ENCODE assay signal across 9 mouse cellular contexts in the genomic region with DNA sequence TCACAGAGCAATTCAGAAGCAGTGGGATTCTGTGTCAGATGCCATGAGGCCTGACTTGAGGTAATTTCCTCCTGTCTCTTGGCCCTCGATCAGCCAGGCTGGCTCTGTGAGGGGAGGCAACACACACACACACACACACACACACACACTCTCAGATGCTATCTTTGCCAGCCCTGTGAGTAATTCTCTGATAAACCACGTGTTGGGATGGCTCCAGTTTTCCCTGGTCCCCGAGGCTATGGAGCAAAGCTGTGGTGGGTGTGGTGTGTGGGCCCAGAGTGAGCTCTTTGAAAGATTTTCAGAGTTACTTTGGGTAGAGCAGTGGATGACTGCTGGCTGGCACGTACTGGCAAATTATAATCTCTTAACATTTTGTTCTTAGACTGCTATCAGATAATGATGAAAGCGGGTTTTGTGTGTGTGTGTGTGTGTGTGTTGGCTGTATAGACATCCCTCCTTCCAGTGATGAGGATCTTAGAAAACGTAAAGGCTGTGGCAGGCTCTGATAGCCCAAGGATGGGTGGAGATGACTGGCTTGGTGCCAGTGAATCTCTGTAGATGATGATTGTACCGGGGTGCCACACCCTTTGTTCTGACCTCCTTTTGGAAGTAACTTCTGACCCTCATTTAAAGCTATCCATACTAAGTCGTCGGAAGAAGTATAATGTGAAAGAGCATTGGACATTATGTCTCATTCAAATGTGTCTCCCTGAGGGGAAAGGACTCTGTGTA.
DNase-seq lines count a peak whose midpoint lies in the region; ATAC-seq lines count a peak whose summit lies in the region.
"Had no signal": no experiment of that assay in that cellular context is flagged by ENCODE, and none has a peak within 500 bp of the region (broad histone marks: within the 10 kb centered on the region; RNA-seq: fewer than 3 reads in every experiment).

No protein-coding gene starts in this region.

- H3K4me3 ChIP-seq in heart, embryonic 12.5 days, result no peak overlapping the region
- H3K4me3 ChIP-seq: stomach, embryonic 15.5 days had no signal

- H3K27ac ChIP-seq in heart, embryonic 12.5 days (ENCODE audit: poor library complexity, severe bottlenecking), result peak overlapping the region; percentile 26; the same call in 1 of the 2 replicates
- H3K27ac ChIP-seq: stomach, embryonic 15.5 days had no signal

- no peaks in the 10 kb centered on the region for H3K27me3 ChIP-seq in heart, embryonic 12.5 days (replicated peaks)
- H3K27me3 ChIP-seq: stomach, embryonic 15.5 days had no signal

- H3K4me1 ChIP-seq in heart, embryonic 12.5 days (replicated peaks), result peaks cover 60% of the 10 kb centered on the region
- H3K4me1 ChIP-seq: stomach, embryonic 15.5 days had no signal

- no peak overlapping the region for H3K4me2 ChIP-seq in heart, embryonic 12.5 days
- H3K4me2 ChIP-seq: stomach, embryonic 15.5 days had no signal

- no peak overlapping the region for H3K9ac ChIP-seq in heart, embryonic 12.5 days
- H3K9ac ChIP-seq: stomach, embryonic 15.5 days had no signal

- no peaks in the 10 kb centered on the region for H3K36me3 ChIP-seq in heart, embryonic 12.5 days
- H3K36me3 ChIP-seq: stomach, embryonic 15.5 days had no signal

- DNase-seq in heart, adult 9 months (ENCODE audit: low spot score in 2 of 2), result no peak
- DNase-seq in adipocyte (ENCODE audit: low spot score), result peak; percentile 31
- DNase-seq in frontal cortex, postnatal 25 days (ENCODE audit: low spot score in 2 of 2), result peak; percentile 21 to 61
- peak; percentile 42 for DNase-seq in lung, postnatal 10 days
- no peak for DNase-seq in spleen, postnatal 10 days (ENCODE audit: low spot score in 2 of 2)
- DNase-seq in cerebellum, postnatal 4 days (ENCODE audit: low spot score in 2 of 2), result no peak
- no peak for DNase-seq in ovary, postnatal 10 days (ENCODE audit: low spot score)

- 63% methylated on average over 9 of the region's 9 CpGs for WGBS in heart, embryonic 12.5 days

- H3K9me3 ChIP-seq in heart, embryonic 12.5 days (replicated peaks), result no peaks in the 10 kb centered on the region
- H3K9me3 ChIP-seq: stomach, embryonic 15.5 days had no signal

- ATAC-seq in heart, embryonic 12.5 days (ENCODE audit: insufficient number of reproducible peaks, low FRiP score), result peak; percentile 12; the same call in 1 of the 2 replicates

Comparison
In these comparisons a context has a peak if more than half of its experiments do, and no peak if none do; other contexts are left out.
1. DNase-seq: peak in adipocyte (single experiment), frontal cortex, postnatal 25 days (2 of 2) and lung, postnatal 10 days (single experiment); none in heart, adult 9 months (0 of 2), spleen, postnatal 10 days (0 of 2), cerebellum, postnatal 4 days (0 of 2) and ovary, postnatal 10 days (single experiment).